Mouse (Mus musculus): Measurements from ENCODE around the gene Myo6. TPM values are rescaled to one million over a fixed set of nuclear protein-coding genes. Genes with fewer than 3 reads are reported as not detected.

Myo6 gene
- total and polyA plus RNA-seq, 3 experiments = 1.2 to 1.6 TPM; not detected in 1

- TF ChIP-seq NRF1 (IDR thresholded peaks at IDR 0.05; ENCODE audit: insufficient read depth, low read depth, low read length, poor library complexity, severe bottlenecking) (no peak), JUND (IDR thresholded peaks at IDR 0.05; ENCODE audit: low read depth, low read length) (no peak), UBTF (IDR thresholded peaks at IDR 0.05; ENCODE audit: borderline replicate concordance, insufficient read depth, low read depth, low read length) (no peak), USF2 (IDR thresholded peaks at IDR 0.05; ENCODE audit: borderline replicate concordance in 1 of 2, insufficient read depth in 1 of 2, low read depth in 1 of 2, low read length in 2 of 2) (no peak), RCOR1 (IDR thresholded peaks at IDR 0.05; ENCODE audit: low read depth, low read length) (no peak), RAD21 (IDR thresholded peaks at IDR 0.05; ENCODE audit: low read depth, low read length) (no peak), E2F4 (IDR thresholded peaks at IDR 0.05; ENCODE audit: borderline replicate concordance, low read depth, low read length) (no peak), ETS1 (IDR thresholded peaks at IDR 0.05; ENCODE audit: low read depth, low read length) (no peak), CHD2 (IDR thresholded peaks at IDR 0.05; ENCODE audit: low read length) (no peak), POLR2AphosphoS2 (IDR thresholded peaks at IDR 0.05; ENCODE audit: low read length) (no peak), ELF1 (IDR thresholded peaks at IDR 0.05; ENCODE audit: low read depth, low read length) (no peak), CTCF (IDR thresholded peaks at IDR 0.05 in 2 of 3, conservative IDR thresholded peaks at IDR 0.05 in 1 of 3; ENCODE audit: control insufficient read depth in 1 of 3, insufficient read depth in 1 of 3, low read depth in 2 of 3, low read length in 3 of 3, poor library complexity in 1 of 3, severe bottlenecking in 1 of 3) (no peak), NELFE (IDR thresholded peaks at IDR 0.05; ENCODE audit: low read depth, low read length) (no peak), MAFK (IDR thresholded peaks at IDR 0.05; ENCODE audit: borderline replicate concordance, low read depth, low read length) (no peak), BHLHE40 (IDR thresholded peaks at IDR 0.05; ENCODE audit: borderline replicate concordance, low read depth, low read length) (no peak), ZC3H11A (IDR thresholded peaks at IDR 0.05; ENCODE audit: low read depth, low read length) (no peak), MAZ (IDR thresholded peaks at IDR 0.05; ENCODE audit: low read depth, low read length) (no peak)
- Histone ChIP-seq H3K9ac (ENCODE audit: control insufficient read depth, low read depth, low read length, poor library complexity, severe bottlenecking) (no peak overlapping the region), H3K27me3 (ENCODE audit: control insufficient read depth in 1 of 2, insufficient read depth in 2 of 2, low read length in 2 of 2) (no peaks in the 10 kb centered on the region; a peak in 1 of 4 replicates), H3K4me1 (ENCODE audit: control insufficient read depth in 1 of 2, insufficient read depth in 2 of 2, low read length in 2 of 2) (no peaks in the 10 kb centered on the region), H3K9me3 (replicated peaks; ENCODE audit: insufficient read depth, low read length) (no peaks in the 10 kb centered on the region), H3K79me2 (ENCODE audit: control insufficient read depth, insufficient read depth, low read length, poor library complexity) (no peaks in the 10 kb centered on the region), H3K27ac (ENCODE audit: control insufficient read depth, low read depth, low read length) (no peak overlapping the region), H3K4me3 (ENCODE audit: control insufficient read depth in 1 of 2, insufficient read depth in 1 of 2, low read depth in 2 of 2, low read length in 2 of 2) (no peak overlapping the region), H3K36me3 (ENCODE audit: control insufficient read depth in 1 of 2, insufficient read depth in 2 of 2, low read length in 2 of 2) (no peaks in the 10 kb centered on the region)
- DNase-seq (ENCODE audit: low read depth, low spot score) = no peak
Measured at GRCm38 (mm10) chr9:80216786-80217501, 52.1 kb downstream of the Myo6 start.

- H3K27ac ChIP-seq (ENCODE audit: control insufficient read depth, low read depth, low read length) = no peak overlapping the region
- H3K4me1 ChIP-seq (ENCODE audit: control insufficient read depth in 1 of 2, insufficient read depth in 2 of 2, low read length in 2 of 2) = no peaks in the 10 kb centered on the region
- H3K9ac ChIP-seq (ENCODE audit: control insufficient read depth, low read depth, low read length, poor library complexity, severe bottlenecking) = no peak overlapping the region
- TF ChIP-seq KAT2A (conservative IDR thresholded peaks at IDR 0.05; ENCODE audit: low read depth, low read length) (no peak), ZKSCAN1 (IDR thresholded peaks at IDR 0.05; ENCODE audit: low read depth, low read length) (no peak), USF2 (IDR thresholded peaks at IDR 0.05; ENCODE audit: borderline replicate concordance in 1 of 2, insufficient read depth in 1 of 2, low read depth in 1 of 2, low read length in 2 of 2) (no peak), MXI1 (IDR thresholded peaks at IDR 0.05; ENCODE audit: low read depth, low read length) (no peak), NELFE (IDR thresholded peaks at IDR 0.05; ENCODE audit: low read depth, low read length) (no peak), EP300 (IDR thresholded peaks at IDR 0.05; ENCODE audit: low read depth in 1 of 2, low read length in 2 of 2) (no peak), POLR2AphosphoS2 (IDR thresholded peaks at IDR 0.05; ENCODE audit: low read length) (no peak), JUND (IDR thresholded peaks at IDR 0.05; ENCODE audit: low read depth, low read length) (no peak), NRF1 (IDR thresholded peaks at IDR 0.05; ENCODE audit: insufficient read depth, low read depth, low read length, poor library complexity, severe bottlenecking) (no peak), CHD2 (IDR thresholded peaks at IDR 0.05; ENCODE audit: low read length) (no peak), GABPA (IDR thresholded peaks at IDR 0.05; ENCODE audit: low read depth, low read length) (no peak), MAX (IDR thresholded peaks at IDR 0.05; ENCODE audit: low read length) (no peak), MAZ (IDR thresholded peaks at IDR 0.05; ENCODE audit: low read depth, low read length) (no peak), RAD21 (IDR thresholded peaks at IDR 0.05; ENCODE audit: low read depth, low read length) (no peak)
- H3K79me2 ChIP-seq (ENCODE audit: control insufficient read depth, insufficient read depth, low read length, poor library complexity) = no peaks in the 10 kb centered on the region
- no peak overlapping the region for H3K4me3 ChIP-seq (ENCODE audit: control insufficient read depth in 1 of 2, insufficient read depth in 1 of 2, low read depth in 2 of 2, low read length in 2 of 2)
- no peaks in the 10 kb centered on the region for H3K36me3 ChIP-seq (ENCODE audit: control insufficient read depth in 1 of 2, insufficient read depth in 2 of 2, low read length in 2 of 2)
- no peaks in the 10 kb centered on the region; a peak in 1 of 4 replicates for H3K27me3 ChIP-seq (ENCODE audit: control insufficient read depth in 1 of 2, insufficient read depth in 2 of 2, low read length in 2 of 2)
- H3K9me3 ChIP-seq (replicated peaks; ENCODE audit: insufficient read depth, low read length) = no peaks in the 10 kb centered on the region
- no peak for DNase-seq (ENCODE audit: low read depth, low spot score)
Measured at GRCm38 (mm10) chr9:80218718-80219117, 53.9 kb downstream of the Myo6 start.

Data from MEL (cell line).